8 mouse cellular contexts compared by ENCODE assay signal in genomic region chr14:19839600-19840332, GRCm38 (mm10). TPM values are rescaled to one million over a fixed set of nuclear protein-coding genes. Genes with fewer than 3 reads are reported as not detected.
DNase-seq lines count a peak whose midpoint lies in the region; ATAC-seq and TF ChIP-seq lines count a peak whose summit lies in the region.

No protein-coding gene starts in this region.

- no peak overlapping the region for H3K27ac ChIP-seq in intestine, embryonic 15.5 days
- peak overlapping the region; percentile 77 for H3K27ac ChIP-seq in midbrain, embryonic 10.5 days (replicated peaks)
- H3K27ac ChIP-seq in small intestine, adult 2 months (ENCODE audit: insufficient read depth, low read depth, low read length): no peak overlapping the region

- H3K36me3 ChIP-seq in intestine, embryonic 15.5 days: no peaks in the 10 kb centered on the region
- H3K36me3 ChIP-seq in midbrain, embryonic 10.5 days: no peaks in the 10 kb centered on the region
- H3K36me3 ChIP-seq in small intestine, adult 2 months (ENCODE audit: control insufficient read depth, insufficient read depth, low read length): no peaks in the 10 kb centered on the region

- DNase-seq in urinary bladder, postnatal 25 days (ENCODE audit: low spot score): peak; percentile 41
- no peak for DNase-seq in urinary bladder, adult 2 months (ENCODE audit: low spot score)
- DNase-seq in embryo, embryonic 9.5 days (ENCODE audit: extremely low spot score): peak; percentile 80
- DNase-seq in gastrocnemius, postnatal 4 days (ENCODE audit: low spot score in 2 of 2): peak; percentile 32 to 51
- DNase-seq in left cerebral cortex, postnatal 4 days: peak; percentile 72
- DNase-seq in midbrain, embryonic 10.5 days (ENCODE audit: low spot score): peak; percentile 69

- TF ChIP-seq POLR2A in small intestine, adult 2 months (IDR thresholded peaks at IDR 0.05; ENCODE audit: low read depth, low read length): no peak

- 0 out of 2 replicates have a peak overlapping the region, but pooled peaks have one; percentile 19 for H3K4me3 ChIP-seq in intestine, embryonic 15.5 days (replicated peaks)
- peak overlapping the region; percentile 43 for H3K4me3 ChIP-seq in midbrain, embryonic 10.5 days
- no peak overlapping the region for H3K4me3 ChIP-seq in small intestine, adult 2 months (ENCODE audit: low read depth, low read length)

- H3K9me3 ChIP-seq in intestine, embryonic 15.5 days: no peaks in the 10 kb centered on the region
- H3K9me3 ChIP-seq in midbrain, embryonic 10.5 days (replicated peaks): no peaks in the 10 kb centered on the region

- peak; percentile 68; the same call in 1 of the 2 replicates for TF ChIP-seq CTCF in small intestine, adult 2 months (IDR thresholded peaks at IDR 0.05; ENCODE audit: extremely low read depth, insufficient read length, insufficient replicate concordance, low read depth, low read length)

- peak overlapping the region; percentile 55 for H3K4me2 ChIP-seq in intestine, embryonic 15.5 days (replicated peaks)

- peak overlapping the region; percentile 20; the same call in 1 of the 2 replicates for H3K9ac ChIP-seq in intestine, embryonic 15.5 days

- intact Hi-C loops in left cerebral cortex, postnatal 4 days (cut with DNase I): loop anchor here (2.0 to 10.0 kb wide), 3 partner anchors 135 to 418 kb away; partner anchors contain the start of gene Gng2

- 24% methylated on average over 15 of the region's 15 CpGs for WGBS in intestine, embryonic 15.5 days
- 28% methylated on average over 15 of the region's 15 CpGs for WGBS in midbrain, embryonic 10.5 days
- 25% methylated on average over 15 of the region's 15 CpGs for WGBS in small intestine, adult 2 months

- no peaks in the 10 kb centered on the region for H3K27me3 ChIP-seq in intestine, embryonic 15.5 days (replicated peaks)
- peaks cover 3% of the 10 kb centered on the region for H3K27me3 ChIP-seq in midbrain, embryonic 10.5 days (ENCODE audit: low read depth, poor library complexity, severe bottlenecking)
- H3K27me3 ChIP-seq in small intestine, adult 2 months (ENCODE audit: control insufficient read depth, insufficient read depth, low read length): no peaks in the 10 kb centered on the region

- H3K4me1 ChIP-seq in intestine, embryonic 15.5 days (replicated peaks): 0 out of 2 replicates have a peak, but pooled peaks cover 5% of the 10 kb centered on the region
- H3K4me1 ChIP-seq in midbrain, embryonic 10.5 days: peaks cover 7% of the 10 kb centered on the region
- H3K4me1 ChIP-seq in small intestine, adult 2 months (ENCODE audit: control insufficient read depth, insufficient read depth, insufficient read length, low read length): no peaks in the 10 kb centered on the region

- peak; percentile 41; the same call in 1 of the 2 replicates for ATAC-seq in intestine, embryonic 15.5 days

RNA-seq across cellular contexts. Expression of gene Rtraf, which starts 16.1 kb away (rescaled TPM):
- polyA plus RNA-seq in urinary bladder, adult 2 months (2012; rRNA removed): 109 and 133 TPM in 2 replicates
- 10 to 100 TPM; 85.1 to 86.9 TPM for total RNA-seq in gastrocnemius, postnatal 4 days (2021)
- polyA plus RNA-seq in intestine, embryonic 15.5 days (2015; fragmentation: Nextera tagmentation; extraction: Ambion mirVana): 195 and 217 TPM in 2 replicates
- 10 to 100 TPM; 67.1 to 73.1 TPM for total RNA-seq in left cerebral cortex, postnatal 4 days (2021)
- polyA plus RNA-seq in midbrain, embryonic 10.5 days (2016; fragmentation: Nextera tagmentation; extraction: Ambion mirVana): 221 and 237 TPM in 2 replicates
- polyA plus RNA-seq in small intestine, adult 2 months (2012; rRNA removed): 8.9 and 17.5 TPM in 2 replicates
